Mouse (Mus musculus) G1E (cell line): Measurements from ENCODE around the gene Ccz1.

Experiments
- CTCF ChIP-seq: IDR thresholded peaks from 2 replicates; pipeline ENCODE4 v1.5.1; 2012; ENCODE audit warnings: low read depth, low read length, inconsistent platforms, mixed read lengths
- GATA1 ChIP-seq: IDR thresholded peaks from 2 replicates; pipeline ENCODE4 v1.6.1; 2012; ENCODE audit warnings: borderline replicate concordance, low read length, inconsistent platforms, mixed read lengths
- TAL1 ChIP-seq: conservative IDR thresholded peaks from 2 replicates; pipeline ENCODE4 v1.6.1; 2012; ENCODE audit warnings: low read depth, low read length, inconsistent platforms, mixed read lengths

- no peak for TF ChIP-seq CTCF
- TF ChIP-seq TAL1, result no peak
- TF ChIP-seq GATA1, result no peak
Measured at GRCm38 (mm10) chr5:143993849-143994248, 20.8 kb downstream of the Ccz1 start.
